Mouse (Mus musculus) kidney, postnatal 10 days (tissue): ENCODE results near the gene Crygs.

Source experiments
- DNase-seq: peaks from one replicate; pipeline ENCODE4 v3.0.0; 2021; ENCODE audit warnings: mixed read lengths

Crygs gene

GRCm38 (mm10) chr16:22811477-22811876 is at the start of gene Crygs:
Crygs (minus strand) TSS chr16:22811577.
- no peak for DNase-seq

- peak; percentile 99 for DNase-seq
Measured at GRCm38 (mm10) chr16:22857431-22858113, 46.2 kb upstream of the Crygs start, which contains the start of the genes Tbccd1 and Dnajb11. Tbccd1 (minus strand) TSS chr16:22857669. Dnajb11 (plus strand) TSS chr16:22857845.

GRCm38 (mm10) chr16:22856773-22857172 is 45.4 kb upstream of the Crygs start:
- no peak for DNase-seq

DNA sequence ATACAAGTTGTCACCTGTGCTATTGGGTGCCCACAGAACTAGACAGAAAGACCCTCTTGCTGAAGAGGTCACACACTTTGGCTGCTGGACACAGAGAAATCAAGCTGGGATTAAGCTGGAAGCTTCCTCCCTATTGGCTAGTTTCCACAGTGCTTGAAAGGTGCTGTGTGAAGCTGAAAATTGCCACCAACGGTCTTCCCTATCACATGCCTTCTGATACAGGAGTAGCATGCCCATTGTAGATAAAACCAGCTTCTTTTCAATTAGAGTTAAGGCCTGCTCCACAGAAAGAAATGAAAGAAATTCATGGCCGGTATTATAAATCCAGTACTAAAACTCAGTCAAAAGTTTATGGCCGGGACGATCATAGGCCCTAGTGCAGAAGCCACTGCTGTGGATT is 41.3 kb upstream of the Crygs start:
- DNase-seq, result no peak

GRCm38 (mm10) chr16:22848331-22848730 is 37.0 kb upstream of the Crygs start:
- DNase-seq, result no peak

GRCm38 (mm10) chr16:22847686-22848085 is 36.3 kb upstream of the Crygs start:
- no peak for DNase-seq

DNA sequence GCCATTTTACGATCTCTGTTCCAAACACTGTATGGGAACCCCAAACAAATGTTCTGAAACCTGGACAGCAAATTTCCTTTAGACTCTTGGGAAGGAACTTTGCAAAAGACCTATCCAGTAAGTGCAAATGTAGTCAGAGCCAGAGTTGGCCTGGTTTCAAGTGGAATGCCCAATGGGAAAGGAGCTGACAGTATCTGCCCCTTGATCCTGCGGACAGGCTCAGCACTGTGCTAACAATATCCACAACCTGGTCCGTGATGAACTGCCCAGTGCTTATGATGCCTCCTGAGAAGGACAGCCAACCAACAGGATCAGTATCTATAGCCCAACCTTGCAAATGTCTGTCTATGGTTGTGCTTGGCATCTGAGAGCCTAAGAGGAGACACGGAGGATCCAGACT is 34.1 kb upstream of the Crygs start:
- peak; percentile 28 for DNase-seq

DNA sequence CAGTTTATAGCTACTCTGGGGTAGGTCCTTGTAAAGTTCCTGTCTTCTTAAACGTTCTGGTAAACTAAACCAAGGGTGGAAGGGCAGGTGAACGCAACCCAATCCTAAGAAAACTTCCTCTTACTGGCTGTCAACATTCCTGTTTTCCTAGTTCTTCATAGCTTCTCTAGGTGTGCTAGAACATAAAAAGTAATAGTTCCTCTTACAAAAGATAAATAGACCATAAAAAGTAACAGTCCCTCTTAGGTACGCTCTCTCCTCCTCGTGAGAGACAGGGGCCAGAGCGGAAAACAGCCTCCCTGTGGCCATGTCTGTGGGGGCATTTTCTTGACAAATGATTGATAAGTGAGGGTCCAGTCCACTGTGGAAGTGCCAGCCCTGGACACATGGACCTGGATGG is 33.5 kb upstream of the Crygs start:
- no peak for DNase-seq

GRCm38 (mm10) chr16:22844061-22844801 is 32.9 kb upstream of the Crygs start:
- peak; percentile 93 for DNase-seq

- DNase-seq, result no peak
Measured at GRCm38 (mm10) chr16:22842871-22843270, 31.5 kb upstream of the Crygs start.

- no peak for DNase-seq
Measured at GRCm38 (mm10) chr16:22839146-22839857, 27.9 kb upstream of the Crygs start.

DNA sequence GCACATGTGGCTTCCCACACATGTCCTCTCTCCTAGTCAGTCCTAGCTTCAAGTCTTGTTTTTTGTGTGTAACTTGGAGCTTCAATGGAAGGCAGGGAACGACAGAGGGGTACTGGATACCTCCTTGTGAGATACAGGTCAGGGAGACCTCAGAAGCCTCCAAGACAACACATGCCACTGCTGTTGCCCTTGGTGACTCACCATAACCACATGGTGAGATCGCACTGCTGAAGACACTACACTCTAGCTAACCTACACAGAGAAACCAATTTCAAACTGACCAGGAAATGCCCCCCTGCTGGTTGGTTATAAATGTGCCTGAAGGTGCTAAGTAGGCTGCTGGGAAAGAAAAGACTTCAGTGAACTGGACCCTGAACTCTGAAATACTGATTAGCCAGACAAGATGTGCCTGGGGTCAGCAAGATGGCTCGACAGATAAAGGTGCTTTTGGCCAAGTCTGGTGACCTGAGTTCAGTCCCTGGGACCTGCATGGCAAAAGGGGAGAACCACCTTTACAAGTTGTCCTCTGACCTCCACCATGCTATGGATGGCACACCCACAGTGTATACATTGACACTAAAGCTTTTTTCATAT is 21.7 kb upstream of the Crygs start:
- DNase-seq, result no peak

GRCm38 (mm10) chr16:22820731-22821130 is 9.4 kb upstream of the Crygs start:
- DNase-seq, result peak; percentile 15

DNA sequence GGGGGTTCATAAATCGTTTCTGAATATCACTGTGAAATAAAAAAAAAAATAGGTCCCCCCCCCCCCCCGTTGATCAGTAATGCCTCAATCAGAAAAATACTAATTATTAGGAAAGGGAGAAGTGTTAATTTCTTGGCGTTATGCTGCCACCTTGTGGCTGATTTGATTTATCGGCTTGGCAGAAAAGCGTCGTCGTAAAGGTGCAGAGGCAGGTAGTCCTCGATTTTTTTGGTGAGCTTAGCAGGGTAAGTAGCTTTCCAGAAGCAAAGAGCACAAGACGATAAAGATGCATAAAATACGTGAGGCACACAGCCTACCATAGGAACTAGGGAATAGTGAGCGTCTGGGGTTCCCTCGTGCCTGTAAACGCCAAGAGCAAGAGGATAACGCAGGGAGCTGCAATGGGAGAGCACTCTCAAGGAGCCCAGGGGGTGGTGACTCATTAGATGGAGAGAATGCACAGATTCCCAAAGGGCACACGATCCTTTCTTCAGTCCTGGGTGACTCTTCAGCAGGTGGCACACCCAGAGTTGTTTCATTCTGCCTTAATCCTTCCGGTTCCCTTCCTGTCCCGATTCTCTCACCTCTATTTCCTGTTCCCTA is 3.8 kb downstream of the Crygs start:
- peak; percentile 75 for DNase-seq

DNA sequence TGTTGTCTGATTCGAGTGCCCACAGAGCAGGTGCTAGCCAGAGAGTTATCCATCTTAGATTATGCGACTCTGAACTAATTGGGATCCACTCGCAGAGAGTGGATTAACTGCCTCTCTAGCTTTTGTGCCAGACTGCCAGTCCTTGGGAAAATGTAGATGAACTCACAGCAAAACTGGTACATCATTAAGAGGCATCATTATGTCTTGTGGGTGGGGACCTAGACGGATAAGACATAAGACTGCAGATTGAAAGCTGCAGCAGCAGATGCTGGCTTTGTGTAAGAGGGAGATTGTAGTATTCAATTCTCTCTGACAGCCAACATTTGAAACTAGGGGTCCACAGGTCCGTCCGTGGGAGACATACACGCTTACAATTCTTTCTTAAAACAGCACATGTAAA is 8.6 kb downstream of the Crygs start:
- no peak for DNase-seq

- no peak for DNase-seq
Measured at GRCm38 (mm10) chr16:22800849-22801109, 10.6 kb downstream of the Crygs start.

GRCm38 (mm10) chr16:22800026-22800848 is 11.1 kb downstream of the Crygs start:
- no peak for DNase-seq

DNA sequence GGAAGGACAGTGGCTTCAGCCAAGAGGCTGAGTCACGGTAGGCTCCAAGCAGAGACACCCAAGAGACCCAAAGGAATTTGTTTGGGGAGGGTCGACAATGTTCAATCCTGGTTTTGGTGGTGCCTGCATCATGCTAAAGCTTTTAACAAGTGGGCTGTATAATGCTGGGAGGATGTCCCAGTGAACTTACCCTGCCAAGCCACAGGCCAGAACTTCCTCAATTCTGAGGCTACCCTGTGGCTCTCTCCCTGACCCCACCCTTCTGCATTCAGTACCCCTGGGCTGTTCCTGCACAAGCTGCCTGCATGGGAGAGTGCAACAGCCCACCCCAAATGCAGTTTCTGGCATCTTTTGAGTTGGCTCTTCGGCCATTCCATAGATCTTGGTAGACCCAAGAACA is 12.9 kb downstream of the Crygs start:
- DNase-seq, result no peak

DNA sequence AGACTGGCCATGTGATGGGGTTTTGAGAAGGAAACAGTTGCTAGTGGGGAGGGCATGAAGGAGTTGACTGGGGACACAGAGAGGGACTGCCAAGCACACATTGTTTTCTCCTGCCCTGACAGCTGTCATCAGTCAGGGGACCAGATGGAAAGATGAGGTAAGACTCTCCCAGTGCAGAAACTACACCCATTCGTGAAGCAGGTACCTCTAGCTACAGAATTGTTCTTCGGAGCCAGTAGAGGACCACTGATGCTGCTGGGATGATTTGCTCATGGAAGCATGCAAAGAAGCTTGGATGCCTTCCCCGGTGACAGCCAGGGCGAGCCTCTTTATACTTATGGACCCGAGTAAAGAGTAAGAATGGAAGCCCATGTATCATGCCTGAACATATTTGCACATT is 13.9 kb downstream of the Crygs start:
- no peak for DNase-seq

DNA sequence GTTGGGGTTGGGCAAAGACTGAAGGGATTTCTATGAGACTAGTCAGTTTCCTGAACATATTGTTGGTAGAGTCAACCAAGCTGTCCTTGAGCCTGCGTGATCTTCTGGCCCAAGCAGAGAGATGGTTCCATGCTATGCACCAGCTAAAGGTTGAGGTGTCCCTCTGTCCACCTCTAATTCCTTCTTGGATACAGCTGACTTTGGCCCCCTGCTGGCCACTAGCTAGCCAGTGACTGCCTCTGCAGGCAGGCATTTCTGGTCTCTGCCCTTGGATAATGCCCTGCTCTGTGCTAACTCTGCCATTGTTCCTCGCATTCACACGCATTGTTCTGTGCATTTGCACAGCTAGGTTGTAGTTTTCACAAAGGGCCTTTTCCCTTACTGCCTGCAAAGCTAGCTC is 15.9 kb downstream of the Crygs start:
- DNase-seq, result peak; percentile 50

- DNase-seq, result no peak
Measured at GRCm38 (mm10) chr16:22791235-22791634, 20.1 kb downstream of the Crygs start.

DNA sequence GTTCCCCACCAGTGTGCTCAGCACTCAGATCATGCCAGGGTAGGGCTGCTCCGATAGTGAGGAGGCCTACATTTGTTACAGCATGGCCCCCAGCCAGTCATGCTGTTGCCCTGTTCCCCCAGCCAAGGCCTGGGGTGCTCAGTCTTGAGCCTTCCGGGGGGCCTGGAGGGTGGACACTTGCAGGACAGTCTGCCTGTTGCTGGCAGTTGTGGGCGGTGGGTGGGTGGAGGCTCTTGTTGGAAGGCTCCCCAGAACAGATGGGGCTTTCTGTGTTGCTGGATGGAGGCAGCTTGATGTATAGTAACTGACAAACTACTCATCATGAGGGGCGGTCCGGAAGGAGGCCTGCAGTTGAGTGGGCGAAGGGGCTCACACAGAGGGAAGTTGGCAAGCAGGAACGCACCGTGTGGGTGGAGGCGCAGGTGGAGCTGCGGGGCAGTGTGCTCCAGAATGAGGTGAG is 21.4 kb downstream of the Crygs start:
- DNase-seq, result no peak
